Mouse (Mus musculus) CH12.LX (cell line): ENCODE measurements around the gene Klhl29. TPM values are rescaled to one million over a fixed set of nuclear protein-coding genes. Genes with fewer than 3 reads are reported as not detected.

Experiments
- DNase-seq: peaks from one replicate; pipeline ENCODE4 v3.0.0-alpha.2; 2013; ENCODE audit errors: extremely low read depth
- H3K27ac ChIP-seq: 2 replicates; pipeline ENCODE4 v1.5.1; 2012; ENCODE audit warnings: low read depth, mild to moderate bottlenecking, control low read depth, moderate library complexity; ENCODE audit not compliant: insufficient read depth
- H3K27me3 ChIP-seq: replicated peaks from 2 replicates; pipeline ENCODE3; 2012; ENCODE audit warnings: inconsistent platforms
- H3K36me3 ChIP-seq, 2 experiments: replicated peaks in 1 of 2; 2 replicates each; pipeline versions ENCODE3 to v1.6.1; 2012; ENCODE audit warnings: inconsistent platforms in 1 of 2, low read length in 1 of 2, mild to moderate bottlenecking in 1 of 2, mixed read lengths in 1 of 2, moderate library complexity in 1 of 2; ENCODE audit not compliant: control insufficient read depth in 1 of 2, insufficient read depth in 1 of 2
- H3K4me1 ChIP-seq, 2 experiments: 2 replicates each; pipeline ENCODE4 v1.6.1; 2012; ENCODE audit warnings: inconsistent platforms in 1 of 2, moderate library complexity in 1 of 2; ENCODE audit not compliant: insufficient read depth in 2 of 2, control insufficient read depth in 1 of 2
- H3K4me2 ChIP-seq: 2 replicates; pipeline ENCODE4 v1.6.1; 2012; ENCODE audit warnings: low read depth, mild to moderate bottlenecking, control low read depth; ENCODE audit not compliant: poor library complexity, insufficient read depth, severe bottlenecking
- H3K4me3 ChIP-seq, 3 experiments: fragments of 150-350 bp in 1 of 3; sonication (generic) in 1 of 3; replicated peaks in 1 of 3; 2 replicates each; pipeline versions ENCODE3 to v1.5.1; 2011 to 2012; ENCODE audit warnings: low read depth in 2 of 3, low read length in 2 of 3, mild to moderate bottlenecking in 2 of 3, moderate library complexity in 2 of 3, control low read depth in 1 of 3, improper control_type of control experiment in 1 of 3, inconsistent platforms in 1 of 3, mixed read lengths in 1 of 3; ENCODE audit not compliant: poor library complexity in 1 of 3
- H3K79me2 ChIP-seq: replicated peaks from 2 replicates; pipeline ENCODE4 v1.6.1; 2012; ENCODE audit warnings: mild to moderate bottlenecking, moderate library complexity; ENCODE audit not compliant: control insufficient read depth, poor library complexity, insufficient read depth, severe bottlenecking; ENCODE audit errors: extremely low read depth
- H3K9ac ChIP-seq: 2 replicates; pipeline ENCODE4 v1.6.1; 2012; ENCODE audit warnings: low read depth, mild to moderate bottlenecking, control low read depth, moderate library complexity; ENCODE audit not compliant: insufficient read depth
- H3K9me3 ChIP-seq: replicated peaks from 2 replicates; pipeline ENCODE3; 2012; ENCODE audit warnings: low read length, inconsistent platforms, mixed read lengths
- BHLHE40 ChIP-seq: IDR thresholded peaks from 2 replicates; pipeline ENCODE4 v1.6.1; 2011; ENCODE audit warnings: mild to moderate bottlenecking, low read depth, low read length, improper control_type of control experiment
- CHD2 ChIP-seq: IDR thresholded peaks from 2 replicates; pipeline ENCODE4 v1.6.1; 2011; ENCODE audit warnings: low read length, improper control_type of control experiment
- EP300 ChIP-seq: IDR thresholded peaks from 2 replicates; pipeline ENCODE4 v1.6.1; 2011; ENCODE audit warnings: low read length, improper control_type of control experiment
- JUND ChIP-seq: conservative IDR thresholded peaks from 2 replicates; pipeline ENCODE4 v1.6.1; 2011; ENCODE audit warnings: low read depth, low read length, improper control_type of control experiment
- KAT2A ChIP-seq: IDR thresholded peaks from 2 replicates; pipeline ENCODE4 v1.6.1; 2012; ENCODE audit warnings: low read length, improper control_type of control experiment, inconsistent platforms; ENCODE audit not compliant: insufficient replicate concordance
- MAX ChIP-seq: IDR thresholded peaks from 2 replicates; pipeline ENCODE4 v1.6.1; 2011; ENCODE audit warnings: low read length, improper control_type of control experiment
- MAZ ChIP-seq: IDR thresholded peaks from 2 replicates; pipeline ENCODE4 v1.6.1; 2012; ENCODE audit warnings: low read depth, mild to moderate bottlenecking, inconsistent platforms, low read length, improper control_type of control experiment, moderate library complexity
- MEF2A ChIP-seq: IDR thresholded peaks from 2 replicates; pipeline ENCODE4 v1.6.1; 2014; ENCODE audit warnings: low read depth, mild to moderate bottlenecking, inconsistent platforms, low read length, improper control_type of control experiment, borderline replicate concordance
- MXI1 ChIP-seq: IDR thresholded peaks from 2 replicates; pipeline ENCODE4 v1.6.1; 2011; ENCODE audit warnings: mild to moderate bottlenecking, low read depth, low read length, improper control_type of control experiment
- MYC ChIP-seq: IDR thresholded peaks from 2 replicates; pipeline ENCODE4 v1.6.1; 2011; ENCODE audit warnings: low read depth, mild to moderate bottlenecking, improper control_type of control experiment, low read length
- NELFE ChIP-seq: IDR thresholded peaks from 2 replicates; pipeline ENCODE4 v1.6.1; 2011; ENCODE audit warnings: low read depth, low read length, improper control_type of control experiment
- NRF1 ChIP-seq: IDR thresholded peaks from 2 replicates; pipeline ENCODE4 v1.6.1; 2014; ENCODE audit warnings: low read depth, mild to moderate bottlenecking, inconsistent platforms, low read length, improper control_type of control experiment, moderate library complexity
- RAD21 ChIP-seq: IDR thresholded peaks from 2 replicates; pipeline ENCODE4 v1.6.1; 2011; ENCODE audit warnings: low read depth, mild to moderate bottlenecking, low read length, improper control_type of control experiment, moderate library complexity
- RCOR1 ChIP-seq: conservative IDR thresholded peaks from 2 replicates; pipeline ENCODE4 v1.6.1; 2012; ENCODE audit warnings: low read depth, mild to moderate bottlenecking, inconsistent platforms, low read length, improper control_type of control experiment
- SMC3 ChIP-seq: IDR thresholded peaks from 2 replicates; pipeline ENCODE4 v1.6.1; 2011; ENCODE audit warnings: low read depth, low read length, improper control_type of control experiment
- TCF12 ChIP-seq: IDR thresholded peaks from 2 replicates; pipeline ENCODE4 v1.6.1; 2014; ENCODE audit warnings: low read depth, mild to moderate bottlenecking, inconsistent platforms, low read length, improper control_type of control experiment
- dilution Hi-C: fragments of 300-500 bp; cut with MboI; formaldehyde crosslinking; loops from 2 replicates; pipeline ENCODE4 v1.14.3; 2020; ENCODE audit warnings: low sequenced_read_pairs; ENCODE audit not compliant: extremely low pct_unique_long_range_greater_than_20kb, extremely low pct_ligation_motif_present
- in situ Hi-C: fragments of 300-500 bp; cut with MboI; formaldehyde crosslinking; loops from 3 replicates; pipeline ENCODE4 v1.14.3; 2019; ENCODE audit warnings: low sequenced_read_pairs, low pct_ligation_motif_present, low pct_unique_long_range_greater_than_20kb, mixed read lengths
- polyA plus RNA-seq: library from polyadenylated mRNA; unstranded; fragments of >175 nt; gene quantifications from 2 replicates; pipeline ENCODE4 v1.2.1, GENCODE M21; 2012; ENCODE audit warnings: low read depth; ENCODE audit not compliant: insufficient read length
- total RNA-seq, 2 experiments: library from RNA; depleted of rRNA; stranded (reverse); fragments of 300-350 nt in 1 of 2; fragments of >200 nt in 1 of 2; gene quantifications; 2 replicates each; pipeline ENCODE4 v1.2.3; 2012 to 2014

Gene Klhl29
- total and polyA plus RNA-seq, 3 experiments = 0.04 TPM; not detected in 2

DNA sequence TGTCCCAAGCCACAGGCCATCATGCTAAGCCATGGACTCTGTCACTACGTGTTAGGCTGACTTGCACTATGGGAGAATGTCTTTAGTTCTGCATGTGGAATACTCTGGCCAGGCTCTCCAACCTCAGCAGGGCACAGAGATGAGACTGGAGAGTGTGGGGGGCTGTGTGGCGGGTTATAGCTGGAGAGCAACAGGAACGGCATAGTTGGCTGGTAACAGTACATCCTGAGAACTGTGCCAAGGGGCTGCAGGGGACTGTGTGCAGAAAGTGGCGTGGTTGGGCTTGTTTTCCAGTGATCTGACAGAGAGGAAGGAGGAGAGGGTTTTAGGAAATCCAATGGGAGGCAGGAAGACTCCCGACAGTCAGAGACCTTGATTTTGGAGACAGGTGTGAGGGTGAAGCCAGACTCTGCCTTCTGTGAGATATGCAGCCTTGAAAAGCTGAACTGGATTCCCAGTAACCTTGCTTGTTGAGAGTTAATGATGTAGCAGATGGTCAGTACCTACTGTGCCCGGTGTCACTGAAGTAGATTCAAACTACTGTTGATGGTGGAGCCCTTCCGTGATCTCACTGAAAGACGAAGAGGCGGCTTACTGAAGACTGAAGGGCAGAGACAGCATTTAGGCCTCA, 270.9 kb downstream of the Klhl29 start:
- H3K9me3 ChIP-seq = no peaks in the 10 kb centered on the region
- H3K79me2 ChIP-seq = no peaks in the 10 kb centered on the region
- H3K4me1 ChIP-seq = no peaks in the 10 kb centered on the region
- no peak overlapping the region for H3K4me2 ChIP-seq
- H3K27me3 ChIP-seq = peaks cover 50% of the 10 kb centered on the region
- in situ Hi-C loops (no loop called here), dilution Hi-C loops (no loop called here)
- no peak overlapping the region for H3K9ac ChIP-seq
- no peaks in the 10 kb centered on the region for H3K36me3 ChIP-seq
- no peak for DNase-seq
- H3K4me3 ChIP-seq = no peak overlapping the region
- no peak overlapping the region for H3K27ac ChIP-seq
- no peak for TF ChIP-seq MAZ
- TF ChIP-seq MYC = no peak
- TF ChIP-seq TCF12 = no peak
- no peak for TF ChIP-seq RAD21
- TF ChIP-seq RCOR1 = no peak
- no peak for TF ChIP-seq EP300
- TF ChIP-seq BHLHE40 = no peak
- TF ChIP-seq JUND = no peak
- TF ChIP-seq NRF1 = no peak
- no peak for TF ChIP-seq SMC3
- TF ChIP-seq MEF2A = no peak
- TF ChIP-seq MXI1 = no peak
- no peak for TF ChIP-seq MAX
- TF ChIP-seq NELFE = no peak

DNA sequence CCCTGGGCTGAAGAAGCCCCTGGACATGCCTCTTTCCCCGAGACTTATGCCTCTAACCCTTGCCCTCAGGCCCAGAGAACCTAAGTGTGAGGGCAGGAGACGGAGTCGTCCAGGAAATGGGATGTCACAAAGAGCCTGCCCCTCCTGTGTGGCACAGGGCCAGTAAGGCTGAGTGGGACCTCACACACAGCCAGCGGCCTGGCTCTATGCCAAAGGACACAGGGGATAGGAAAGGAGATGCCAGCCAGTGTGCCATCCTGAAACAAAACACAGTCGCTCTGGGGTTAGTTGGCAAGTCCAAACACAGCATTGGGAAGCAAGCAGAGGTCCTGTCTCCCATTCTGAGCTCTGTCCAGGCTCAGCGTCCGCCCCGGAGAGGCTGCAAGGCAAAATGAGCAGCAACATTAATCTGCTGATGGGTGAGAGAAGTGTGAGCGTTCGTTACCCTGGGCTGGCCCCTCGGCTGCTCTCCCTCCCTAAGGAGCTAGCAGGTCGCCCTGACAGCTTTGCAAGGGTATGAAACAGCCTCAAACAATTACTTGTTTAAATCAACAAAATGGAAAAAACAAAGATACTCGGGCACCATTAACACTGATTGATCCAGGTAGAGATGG, 274.0 kb downstream of the Klhl29 start:
- TF ChIP-seq MAX (no peak), CHD2 (no peak), RAD21 (no peak), KAT2A (no peak)
- Histone ChIP-seq H3K4me2 (no peak overlapping the region), H3K4me3 (no peak overlapping the region), H3K9me3 (no peaks in the 10 kb centered on the region), H3K4me1 (no peaks in the 10 kb centered on the region), H3K36me3 (no peaks in the 10 kb centered on the region), H3K79me2 (no peaks in the 10 kb centered on the region), H3K27me3 (peaks cover 31% of the 10 kb centered on the region), H3K27ac (no peak overlapping the region), H3K9ac (no peak overlapping the region)
- in situ Hi-C loops = no loop called here
- dilution Hi-C loops = no loop called here
- DNase-seq = no peak
